8 mouse cellular contexts compared by ENCODE assay signal in genomic region chr17:80577214-80577613, GRCm38 (mm10). TPM values are rescaled to one million over a fixed set of nuclear protein-coding genes. Genes with fewer than 3 reads are reported as not detected.
DNase-seq lines count a peak whose midpoint lies in the region; ATAC-seq and TF ChIP-seq lines count a peak whose summit lies in the region.

No protein-coding gene starts in this region.

- under 1% methylated on average over 29 of the region's 30 CpGs for WGBS in heart, embryonic 15.5 days
- 2% methylated on average over 30 of the region's 30 CpGs for WGBS in liver, embryonic 15.5 days (ENCODE audit: insufficient replicate concordance)
- WGBS in neural tube, embryonic 12.5 days: 1% methylated on average over 30 of the region's 30 CpGs
- WGBS in stomach, postnatal 0 days: 1% methylated on average over 30 of the region's 30 CpGs

- H3K4me2 ChIP-seq in heart, embryonic 15.5 days: peak overlapping the region; percentile 92
- peak overlapping the region; percentile 67 for H3K4me2 ChIP-seq in liver, embryonic 15.5 days
- H3K4me2 ChIP-seq in neural tube, embryonic 12.5 days (replicated peaks): peak overlapping the region; percentile 94
- H3K4me2 ChIP-seq in stomach, postnatal 0 days (replicated peaks; ENCODE audit: low read depth): peak overlapping the region; percentile 72

- no peak for TF ChIP-seq CTCF in cortical plate, adult 2 months (IDR thresholded peaks at IDR 0.05; ENCODE audit: extremely low read depth, insufficient read depth, low read length)
- no peak for TF ChIP-seq CTCF in stomach, postnatal 0 days (IDR thresholded peaks at IDR 0.05; ENCODE audit: low read depth)

- no peak for ATAC-seq in erythroblast, adult 5-6 weeks (replicated peaks; ENCODE audit: low FRiP score, poor library complexity, severe bottlenecking)
- ATAC-seq in heart, embryonic 15.5 days (replicated peaks; ENCODE audit: insufficient number of reproducible peaks, insufficient read depth, low FRiP score, low read depth): no peak; the same call in 1 of the 2 replicates
- no peak for ATAC-seq in liver, embryonic 15.5 days (ENCODE audit: insufficient read depth)
- peak; percentile 88 for ATAC-seq in neural tube, embryonic 12.5 days (ENCODE audit: low FRiP score, low read depth)
- peak; percentile 70; the same call in 1 of the 2 replicates for ATAC-seq in stomach, postnatal 0 days (ENCODE audit: low FRiP score, low TSS enrichment)

- peaks cover 9% of the 10 kb centered on the region for H3K27me3 ChIP-seq in erythroblast, embryonic 14.5 days (ENCODE audit: control insufficient read depth)
- H3K27me3 ChIP-seq in heart, embryonic 15.5 days: no peaks in the 10 kb centered on the region
- no peaks in the 10 kb centered on the region; the same call in 1 of the 2 replicates for H3K27me3 ChIP-seq in liver, embryonic 15.5 days
- H3K27me3 ChIP-seq in neural tube, embryonic 12.5 days (replicated peaks): no peaks in the 10 kb centered on the region
- no peaks in the 10 kb centered on the region for H3K27me3 ChIP-seq in stomach, postnatal 0 days (ENCODE audit: control insufficient read depth, insufficient read depth, low read length)

- TF ChIP-seq EP300 in stomach, postnatal 0 days (optimal IDR thresholded peaks at IDR 0.05): no peak

- H3K4me3 ChIP-seq in erythroblast, embryonic 14.5 days (replicated peaks): peak overlapping the region; percentile 14
- peak overlapping the region; percentile 51 for H3K4me3 ChIP-seq in cortical plate, adult 2 months (ENCODE audit: insufficient read depth, low read length)
- H3K4me3 ChIP-seq in heart, embryonic 15.5 days: peak overlapping the region; percentile 48
- peak overlapping the region; percentile 39 for H3K4me3 ChIP-seq in liver, embryonic 15.5 days (replicated peaks)
- peak overlapping the region; percentile 41 for H3K4me3 ChIP-seq in neural tube, embryonic 12.5 days
- peak overlapping the region; percentile 35 for H3K4me3 ChIP-seq in stomach, postnatal 0 days (ENCODE audit: low read depth, low read length)

- no peaks in the 10 kb centered on the region for H3K4me1 ChIP-seq in erythroblast, embryonic 14.5 days (ENCODE audit: control insufficient read depth)
- no peaks in the 10 kb centered on the region for H3K4me1 ChIP-seq in cortical plate, adult 2 months (ENCODE audit: control insufficient read depth, insufficient read depth, low read length)
- peaks cover 10% of the 10 kb centered on the region for H3K4me1 ChIP-seq in heart, embryonic 15.5 days (replicated peaks)
- H3K4me1 ChIP-seq in liver, embryonic 15.5 days (replicated peaks): 0 out of 2 replicates have a peak, but pooled peaks cover 3% of the 10 kb centered on the region
- peaks cover 11% of the 10 kb centered on the region for H3K4me1 ChIP-seq in neural tube, embryonic 12.5 days
- H3K4me1 ChIP-seq in stomach, postnatal 0 days (replicated peaks; ENCODE audit: control insufficient read depth, insufficient read depth): no peaks in the 10 kb centered on the region

- H3K36me3 ChIP-seq in erythroblast, embryonic 14.5 days (ENCODE audit: control insufficient read depth): no peaks in the 10 kb centered on the region
- H3K36me3 ChIP-seq in heart, embryonic 15.5 days: peaks cover 17% of the 10 kb centered on the region; the same call in 1 of the 2 replicates
- H3K36me3 ChIP-seq in liver, embryonic 15.5 days (replicated peaks): no peaks in the 10 kb centered on the region
- H3K36me3 ChIP-seq in neural tube, embryonic 12.5 days: peaks cover 11% of the 10 kb centered on the region; the same call in 1 of the 2 replicates
- H3K36me3 ChIP-seq in stomach, postnatal 0 days (ENCODE audit: control insufficient read depth, insufficient read depth, low read length): 0 out of 2 replicates have a peak, but pooled peaks cover 3% of the 10 kb centered on the region

- H3K9me3 ChIP-seq in erythroblast, embryonic 14.5 days (ENCODE audit: control insufficient read depth, low read length): no peaks in the 10 kb centered on the region
- no peaks in the 10 kb centered on the region for H3K9me3 ChIP-seq in heart, embryonic 15.5 days (replicated peaks)
- H3K9me3 ChIP-seq in liver, embryonic 15.5 days (replicated peaks): no peaks in the 10 kb centered on the region
- no peaks in the 10 kb centered on the region for H3K9me3 ChIP-seq in neural tube, embryonic 12.5 days
- no peaks in the 10 kb centered on the region for H3K9me3 ChIP-seq in stomach, postnatal 0 days (ENCODE audit: control insufficient read depth, low read length)

- DNase-seq in kidney, postnatal 36 days: peak; percentile 40 to 67
- peak; percentile 70 for DNase-seq in stomach, postnatal 0 days (ENCODE audit: low spot score)

- peak; percentile 49; the same call in 1 of the 2 replicates for TF ChIP-seq POLR2A in cortical plate, adult 2 months (IDR thresholded peaks at IDR 0.05; ENCODE audit: extremely low read depth, insufficient read depth, low read length)

- H3K9ac ChIP-seq in heart, embryonic 15.5 days: peak overlapping the region; percentile 46
- no peak overlapping the region for H3K9ac ChIP-seq in liver, embryonic 15.5 days
- H3K9ac ChIP-seq in neural tube, embryonic 12.5 days: peak overlapping the region; percentile 55
- peak overlapping the region; percentile 53; the same call in 1 of the 2 replicates for H3K9ac ChIP-seq in stomach, postnatal 0 days (ENCODE audit: low read length)

- no peak overlapping the region for H3K27ac ChIP-seq in cortical plate, adult 2 months (ENCODE audit: insufficient read depth, low read length)
- H3K27ac ChIP-seq in heart, embryonic 15.5 days: no peak overlapping the region
- no peak overlapping the region for H3K27ac ChIP-seq in liver, embryonic 15.5 days (replicated peaks)
- no peak overlapping the region for H3K27ac ChIP-seq in neural tube, embryonic 12.5 days
- no peak overlapping the region for H3K27ac ChIP-seq in stomach, postnatal 0 days (replicated peaks)

RNA-seq across cellular contexts. Expression of gene Cdkl4, which starts 0.4 kb away (rescaled TPM):
- polyA plus RNA-seq in erythroblast, embryonic 14.5 days (2012): not detected in 2 replicates
- total RNA-seq in erythroblast, adult 5-6 weeks (2015; ENCODE audit: low replicate concordance): not detected in 2 replicates
- 0.42 and 1.0 TPM in 2 replicates for total RNA-seq in erythroblast, adult 5-6 weeks (2017; ENCODE audit: low replicate concordance)
- 12.4 and 14.0 TPM in 2 replicates for polyA plus RNA-seq in cortical plate, adult 2 months (2012; rRNA removed)
- 0.06 and 0.14 TPM in 2 replicates for polyA plus RNA-seq in heart, embryonic 15.5 days (2015; fragmentation: Nextera tagmentation; extraction: Ambion mirVana)
- 0.20 and 0.26 TPM in 2 replicates for polyA plus RNA-seq in liver, embryonic 15.5 days (2015; fragmentation: Nextera tagmentation; extraction: Ambion mirVana)
- polyA plus RNA-seq in neural tube, embryonic 12.5 days (2016; fragmentation: Nextera tagmentation; extraction: Ambion mirVana): 4.3 and 6.2 TPM in 2 replicates
- 0.05 and 0.08 TPM in 2 replicates for polyA plus RNA-seq in stomach, postnatal 0 days (2015; fragmentation: Nextera tagmentation; extraction: Ambion mirVana)

Comparison
In these comparisons a context has a peak if more than half of its experiments do, and no peak if none do; other contexts are left out.
1. ATAC-seq: peak in neural tube, embryonic 12.5 days (single experiment) and stomach, postnatal 0 days (single experiment); none in erythroblast, adult 5-6 weeks (single experiment), heart, embryonic 15.5 days (single experiment) and liver, embryonic 15.5 days (single experiment).
2. Peak in every context shown above with its lines, with median percentiles within 50 percentile points of each other: H3K4me3 ChIP-seq and H3K4me2 ChIP-seq.